Mouse (Mus musculus) retina, adult 2 months (tissue): Measurements from ENCODE around the gene Rhot1.
A peak's percentile ranks its signal among the peaks of the same experiment; 100 is the strongest.
"Not testable (repeated sequence)": the region's sequence is repeated elsewhere in the genome, so short reads cannot be mapped to it uniquely, and the experiment has no call there.

Source experiments
- DNase-seq: peaks from one replicate; pipeline ENCODE4 v3.0.0-alpha.2; 2012; ENCODE audit warnings: low read depth, low spot score

The Rhot1 gene

DNA sequence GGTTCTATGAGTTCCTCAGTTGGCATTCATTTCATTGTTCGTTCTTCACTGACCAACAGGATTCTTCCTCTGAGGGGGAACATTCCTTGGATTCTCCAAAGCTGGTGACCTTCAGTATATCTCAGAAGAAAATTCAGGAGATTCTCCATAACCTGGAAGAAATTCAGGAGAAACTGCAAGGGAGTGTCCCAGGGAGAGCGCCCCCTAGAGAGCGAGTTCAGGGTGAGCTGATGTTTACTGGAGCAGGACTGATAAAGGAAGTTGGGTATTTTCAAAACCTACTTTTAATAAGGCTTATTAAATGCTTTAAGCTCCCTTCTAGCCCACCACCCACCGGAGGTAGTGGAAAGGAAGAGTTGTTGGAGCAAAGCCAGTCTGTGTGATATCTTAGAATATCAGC lies 15.0 kb upstream of the Rhot1 start:
- DNase-seq: no peak

DNA sequence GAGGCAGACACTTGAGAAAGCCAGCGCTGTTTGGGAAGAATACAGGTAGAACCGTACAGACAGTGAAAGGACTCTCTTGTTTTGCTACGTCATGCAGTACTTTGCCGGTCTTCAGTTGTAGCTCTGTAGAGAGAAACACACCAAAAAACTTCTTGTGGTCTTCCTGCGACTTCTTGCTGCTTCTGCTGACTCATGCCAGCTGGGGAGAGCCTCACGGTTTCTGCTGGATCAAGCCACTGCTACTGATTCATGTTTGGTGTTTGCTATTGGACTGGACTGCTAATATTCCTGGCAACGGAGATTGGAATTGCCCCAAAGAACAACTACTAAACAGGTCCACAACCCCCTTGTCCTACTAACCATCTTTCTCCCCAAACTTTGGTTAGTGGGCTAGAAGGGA lies 12.5 kb upstream of the Rhot1 start:
- DNase-seq: no peak

DNA sequence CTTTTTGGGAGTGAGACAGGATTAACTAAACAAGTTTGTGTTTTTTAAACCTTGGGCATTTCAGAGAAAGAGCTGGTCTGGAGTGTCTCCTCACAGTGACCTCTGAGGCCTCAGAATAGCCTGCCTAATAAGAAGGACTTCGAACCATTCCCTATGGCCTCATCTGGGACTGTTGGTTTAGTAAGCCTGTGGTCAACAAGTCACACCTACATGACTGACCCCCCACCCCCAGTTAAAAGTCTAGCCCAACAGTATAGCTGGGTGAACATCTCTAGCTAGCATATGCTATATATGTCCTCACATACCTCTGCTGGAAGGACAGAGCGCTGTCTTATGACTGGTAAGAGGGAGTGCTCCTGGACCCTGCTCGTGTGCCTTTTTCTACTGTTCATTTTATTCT lies 9.5 kb upstream of the Rhot1 start:
- DNase-seq: no peak

DNA sequence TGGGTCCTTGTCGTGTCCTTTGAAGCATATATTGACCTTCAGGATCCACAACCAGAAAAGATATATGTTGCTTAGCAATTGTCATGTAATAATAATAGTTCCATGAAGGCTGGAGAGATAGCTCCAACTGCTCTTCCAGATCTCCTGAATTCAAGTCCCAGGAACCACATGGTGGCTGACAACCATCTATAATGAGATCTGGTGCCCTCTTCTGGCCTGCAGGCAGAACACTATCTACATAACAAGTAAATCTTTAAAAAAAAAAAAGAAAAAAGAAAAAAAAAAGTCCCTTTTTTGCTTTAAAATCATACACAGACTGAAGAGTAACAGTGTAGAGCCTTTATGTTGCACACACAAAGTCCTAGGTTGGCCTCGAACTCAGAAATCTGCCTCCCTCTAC lies 9.0 kb upstream of the Rhot1 start:
- DNase-seq: no peak

- no peak for DNase-seq
Observed at GRCm38 (mm10) chr11:80200326-80200725, 8.5 kb upstream of the Rhot1 start.

DNA sequence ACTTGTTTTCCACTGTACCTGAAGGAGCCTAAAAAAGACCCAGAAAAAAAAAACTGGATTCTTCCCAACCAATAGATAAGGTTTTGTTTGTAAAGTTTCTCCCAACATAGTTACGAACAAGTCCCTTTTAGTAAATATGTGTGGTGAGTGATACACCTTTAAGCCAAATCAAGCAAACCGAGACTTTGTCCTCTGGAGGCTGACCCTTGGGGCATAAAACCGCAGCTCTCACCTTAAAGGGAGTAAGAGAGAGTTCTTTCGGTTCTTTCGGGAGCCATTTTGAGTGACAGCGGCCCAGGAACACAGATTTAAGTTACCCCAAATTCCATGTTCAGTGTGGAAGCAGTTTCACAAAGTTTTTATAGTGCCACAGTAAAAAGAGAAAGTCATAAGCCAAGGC lies 6.5 kb upstream of the Rhot1 start:
- DNase-seq: no peak

GRCm38 (mm10) chr11:80204037-80204436 lies 4.8 kb upstream of the Rhot1 start:
- no peak for DNase-seq

- DNase-seq: no peak
Observed at GRCm38 (mm10) chr11:80204941-80205340, 3.9 kb upstream of the Rhot1 start.

DNA sequence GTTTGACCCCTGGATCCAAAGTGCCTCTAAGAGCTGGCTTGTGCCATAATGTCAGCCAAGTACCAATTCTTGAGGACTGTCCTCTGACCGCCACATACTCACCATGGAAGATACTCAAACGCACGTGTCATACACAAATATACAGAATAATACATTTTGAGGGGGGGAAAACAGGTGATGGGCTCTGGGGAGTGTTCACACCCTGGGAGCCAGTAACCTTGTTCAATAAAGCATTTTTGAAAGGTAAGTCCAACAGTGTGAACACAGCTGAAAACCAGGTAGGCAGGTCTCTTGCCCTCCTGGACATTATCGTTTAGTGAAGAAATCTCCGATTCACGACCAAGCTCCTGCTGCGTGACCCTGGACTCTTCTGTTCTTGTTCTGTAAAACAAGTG lies 357 bp upstream of the Rhot1 start:
- no peak for DNase-seq

GRCm38 (mm10) chr11:80210321-80210720 lies 1.5 kb downstream of the Rhot1 start:
- no peak for DNase-seq

DNA sequence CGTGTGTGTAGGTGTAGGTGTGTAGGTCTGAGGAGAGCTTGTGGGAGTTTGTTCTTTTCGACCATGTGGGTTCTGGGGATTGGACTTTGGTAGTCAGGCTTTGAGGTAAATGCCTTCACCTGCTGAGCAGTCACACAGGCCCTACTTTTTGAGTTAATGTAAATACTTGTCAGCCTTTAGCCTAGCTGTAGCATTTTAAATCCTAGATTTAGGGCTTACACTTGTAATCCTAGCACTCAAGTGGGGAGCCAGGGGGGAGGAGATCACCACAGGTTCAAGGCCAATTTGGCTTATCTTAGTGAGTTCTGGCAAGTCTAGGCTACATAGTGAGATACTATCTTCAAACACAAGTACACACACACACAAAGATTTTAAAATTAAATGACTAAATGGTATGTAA lies 3.5 kb downstream of the Rhot1 start:
- DNase-seq: peak; percentile 64

DNA sequence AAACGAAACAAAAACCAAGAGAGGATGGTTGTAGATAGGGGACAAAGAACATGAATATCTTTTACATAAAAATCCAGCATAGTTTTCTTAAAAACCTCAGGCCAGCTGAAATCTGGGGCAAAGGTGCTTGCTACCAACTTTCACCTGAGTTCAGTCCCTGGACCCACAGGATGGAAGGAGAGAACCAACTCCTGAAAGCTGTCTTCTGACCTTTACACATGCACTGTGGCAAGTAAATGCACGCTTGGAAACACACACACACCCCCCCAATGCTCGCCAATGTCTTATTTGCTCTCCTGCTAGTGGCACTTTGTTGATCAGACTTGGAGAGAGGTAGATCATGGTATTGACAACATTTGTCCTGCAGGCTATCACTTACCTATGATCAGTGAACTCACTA lies 6.5 kb downstream of the Rhot1 start:
- DNase-seq: no peak

DNA sequence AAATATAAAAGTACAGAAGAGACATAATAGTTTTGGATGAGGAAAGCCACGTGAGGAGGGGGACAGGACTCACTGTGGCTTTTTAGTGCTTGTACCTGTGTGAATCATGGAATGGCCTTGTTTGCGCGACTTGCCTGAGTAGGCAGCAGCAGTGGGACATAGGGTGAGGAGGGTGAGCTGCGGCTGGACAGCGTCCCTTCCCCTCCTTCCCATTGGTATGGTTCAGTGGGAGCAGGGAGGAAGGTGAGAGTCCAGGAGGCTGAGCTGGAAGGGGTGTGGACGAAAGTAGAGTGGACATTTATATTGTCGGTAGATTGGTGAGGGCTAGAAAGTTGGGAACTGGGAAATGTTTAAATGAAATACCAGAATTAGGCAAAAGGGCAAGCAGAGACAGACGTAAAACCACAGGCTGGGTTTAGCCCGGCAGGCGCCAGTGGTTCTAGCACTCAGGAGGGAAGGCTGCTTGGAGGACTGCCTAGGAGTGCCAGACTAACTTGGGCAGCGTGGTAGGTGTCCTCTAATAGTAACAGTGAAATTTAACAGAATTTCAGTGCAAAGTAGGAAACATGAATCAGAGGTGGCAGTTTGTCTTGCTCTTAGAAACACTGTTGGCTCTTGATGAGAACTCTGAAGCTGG lies 10.0 kb downstream of the Rhot1 start:
- DNase-seq: no peak

DNA sequence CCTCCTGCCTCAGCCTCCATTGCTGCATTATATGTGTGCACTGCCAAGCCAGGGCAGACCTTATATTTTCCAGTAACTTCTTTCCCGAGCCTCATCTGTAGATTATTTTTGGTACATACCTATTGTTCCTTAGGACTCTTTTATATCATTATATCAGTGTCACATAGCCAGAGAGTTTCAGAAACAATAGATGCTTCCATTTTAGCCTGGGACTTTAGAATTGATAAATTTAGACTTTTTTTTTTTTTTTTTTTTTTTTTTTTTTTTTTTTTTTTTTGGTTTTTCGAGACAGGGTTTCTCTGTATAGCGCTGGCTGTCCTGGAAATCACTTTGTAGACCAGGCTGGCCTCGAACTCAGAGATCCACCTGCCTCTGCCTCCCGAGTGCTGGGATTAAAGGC lies 21.2 kb downstream of the Rhot1 start:
- DNase-seq: not testable (repeated sequence)

GRCm38 (mm10) chr11:80237278-80237677 lies 28.5 kb downstream of the Rhot1 start:
- DNase-seq: no peak

GRCm38 (mm10) chr11:80238306-80238705 lies 29.5 kb downstream of the Rhot1 start:
- DNase-seq: peak; percentile 79

DNA sequence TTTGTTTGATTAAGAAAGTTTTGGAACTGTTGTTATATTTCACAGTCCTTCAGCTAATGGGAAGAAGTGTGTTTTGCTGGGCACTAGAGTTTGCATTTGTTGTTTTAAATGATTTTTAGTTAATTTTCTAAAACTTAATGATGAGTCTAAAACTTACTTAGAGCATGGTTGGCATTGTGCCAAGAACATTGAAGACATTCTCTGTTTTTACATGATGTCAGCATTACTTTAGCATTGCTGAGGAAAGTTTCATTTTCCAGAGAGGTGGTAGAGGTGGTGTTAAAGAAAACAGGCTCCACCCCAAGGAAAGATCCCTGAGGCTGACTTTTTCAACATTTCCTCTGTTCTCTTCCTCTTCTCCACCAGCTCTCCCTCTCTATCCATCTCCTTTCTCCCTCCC lies 38.2 kb downstream of the Rhot1 start:
- DNase-seq: no peak

- no peak for DNase-seq
Observed at GRCm38 (mm10) chr11:80248531-80248930, 39.7 kb downstream of the Rhot1 start.

DNA sequence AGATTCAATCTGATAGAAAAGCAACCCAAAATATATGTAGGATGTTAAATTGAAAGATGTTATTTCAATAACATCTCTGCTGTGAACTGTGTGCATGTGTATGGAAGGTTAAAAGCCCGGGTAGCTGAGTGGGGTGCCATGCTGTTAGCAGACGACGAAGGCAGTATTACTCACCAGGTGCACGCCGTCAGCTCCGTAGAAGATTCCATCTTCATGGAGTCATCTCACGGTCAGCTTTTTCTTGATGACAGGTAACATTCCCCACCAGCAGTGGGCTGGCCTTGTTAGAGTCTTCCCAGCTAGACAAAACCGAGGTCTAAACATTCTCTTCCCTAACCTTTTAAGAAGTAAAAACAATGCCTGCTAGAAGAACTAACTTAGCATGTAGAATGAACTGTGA lies 55.3 kb downstream of the Rhot1 start:
- DNase-seq: no peak

DNA sequence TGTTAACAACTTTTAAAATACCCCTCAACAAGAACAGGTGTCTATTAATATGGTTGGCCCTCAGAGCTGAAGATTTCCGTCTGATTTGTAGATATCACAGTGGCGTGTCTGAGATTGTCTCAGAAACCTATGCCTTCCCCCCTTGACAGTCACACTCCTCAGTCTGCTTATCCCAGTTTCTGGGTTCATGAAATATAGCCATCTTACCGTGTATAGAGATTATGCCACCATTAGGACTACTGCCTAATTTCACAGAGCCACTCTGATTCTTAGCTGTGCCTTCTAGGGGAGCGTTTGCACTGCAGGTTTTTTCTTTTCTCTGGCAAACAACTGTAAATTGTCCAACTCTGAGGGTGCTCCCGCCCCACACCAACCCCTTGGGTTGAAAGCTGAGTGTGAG lies 62.3 kb downstream of the Rhot1 start:
- no peak for DNase-seq

DNA sequence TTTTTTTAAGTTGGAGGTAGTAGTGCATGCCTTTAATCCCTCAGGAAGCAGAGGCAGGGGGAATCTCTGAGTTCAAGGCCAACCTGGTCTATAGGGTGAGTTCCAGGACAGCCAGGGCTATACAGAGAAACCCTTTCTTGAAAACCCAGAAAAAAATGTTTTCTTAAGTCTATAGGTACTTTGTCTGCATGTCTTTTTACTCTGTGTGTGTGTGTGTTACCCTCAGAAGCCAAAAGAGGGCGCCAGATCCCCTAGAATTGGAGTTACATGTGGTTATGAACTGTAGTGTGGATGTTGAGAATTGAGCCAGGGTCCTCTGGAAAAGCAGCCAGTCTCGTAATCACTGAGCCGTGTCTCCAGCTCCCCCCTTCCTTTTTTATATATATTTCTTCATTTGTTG lies 66.2 kb downstream of the Rhot1 start:
- no peak for DNase-seq

GRCm38 (mm10) chr11:80278054-80278453 lies 69.2 kb downstream of the Rhot1 start:
- no peak for DNase-seq

DNA sequence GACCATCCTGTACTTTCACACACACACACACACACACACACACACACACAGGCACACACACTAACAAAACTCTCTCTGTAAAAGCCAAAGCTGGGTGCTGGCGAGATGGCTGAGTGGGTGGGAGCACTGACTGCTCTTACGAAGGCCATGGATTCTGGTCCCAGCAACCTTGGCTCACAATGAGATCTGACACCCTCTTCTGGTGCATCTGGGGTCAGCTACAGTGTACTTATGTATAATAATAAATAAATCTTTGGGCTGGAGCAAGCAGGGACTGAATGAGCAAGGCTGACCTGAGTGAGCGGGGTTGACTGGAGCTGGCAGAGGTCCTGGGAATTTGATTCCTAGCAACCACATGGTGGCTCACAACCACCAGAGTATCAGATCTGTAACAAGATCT lies 75.0 kb downstream of the Rhot1 start:
- no peak for DNase-seq

DNA sequence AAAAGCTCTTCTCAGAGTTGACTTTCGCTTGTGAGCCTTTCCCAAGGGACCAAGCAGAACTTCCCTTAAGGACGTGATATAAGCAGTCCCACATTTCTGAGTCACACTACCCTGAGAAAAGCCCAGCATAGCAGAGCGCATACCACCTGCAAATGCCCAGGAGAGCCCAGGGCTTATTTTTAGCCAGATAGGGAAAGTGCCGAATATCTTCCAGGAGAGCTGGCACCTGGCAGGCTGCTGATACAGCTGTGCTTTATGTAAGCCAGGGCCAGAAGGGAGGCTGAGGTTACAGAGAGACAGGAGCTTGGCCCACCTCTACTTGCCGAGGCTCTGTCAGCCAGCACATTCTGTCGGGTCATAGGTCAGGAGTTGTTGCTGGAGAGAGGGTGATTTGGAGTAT lies 75.8 kb downstream of the Rhot1 start:
- no peak for DNase-seq
